Mouse (Mus musculus) small intestine, adult 2 months (tissue): ENCODE data around the gene Ism1. TPM values are rescaled to one million over a fixed set of nuclear protein-coding genes. Genes with fewer than 3 reads are reported as not detected.

Experiments
- H3K27ac ChIP-seq: fragments of 200-500 bp; 2 replicates; pipeline ENCODE4 v1.5.1; 2012; ENCODE audit warnings: low read depth, low read length, control low read depth, inconsistent platforms; ENCODE audit not compliant: insufficient read depth
- H3K27me3 ChIP-seq: fragments of 200-500 bp; 2 replicates; pipeline ENCODE4 v1.6.1; 2012; ENCODE audit warnings: mild to moderate bottlenecking, moderate library complexity, low read length, inconsistent platforms; ENCODE audit not compliant: control insufficient read depth, insufficient read depth
- H3K36me3 ChIP-seq: fragments of 200-500 bp; 2 replicates; pipeline ENCODE4 v1.6.1; 2012; ENCODE audit warnings: mild to moderate bottlenecking, low read length, control low read depth, inconsistent platforms; ENCODE audit not compliant: control insufficient read depth, insufficient read depth
- H3K4me1 ChIP-seq: fragments of 200-500 bp; 2 replicates; pipeline ENCODE4 v1.6.1; 2012; ENCODE audit warnings: low read length, inconsistent platforms, mixed read lengths; ENCODE audit not compliant: control insufficient read depth, insufficient read depth, insufficient read length
- H3K4me3 ChIP-seq: fragments of 200-500 bp; 2 replicates; pipeline ENCODE4 v1.5.1; 2012; ENCODE audit warnings: low read depth, mild to moderate bottlenecking, control low read depth, inconsistent platforms, low read length, moderate library complexity
- CTCF ChIP-seq: fragments of 200-500 bp; IDR thresholded peaks from 2 replicates; pipeline ENCODE4 v1.5.1; 2012; ENCODE audit warnings: low read depth, mild to moderate bottlenecking, control low read depth, inconsistent platforms, low read length, moderate library complexity, mixed read lengths; ENCODE audit not compliant: insufficient replicate concordance, insufficient read length; ENCODE audit errors: extremely low read depth
- POLR2A ChIP-seq: fragments of 200-500 bp; IDR thresholded peaks from 2 replicates; pipeline ENCODE4 v1.6.1; 2012; ENCODE audit warnings: low read depth, mild to moderate bottlenecking, control low read depth, inconsistent platforms, low read length, moderate library complexity
- WGBS: fragments of 180-500 bp; shearing (Covaris S2); methylation state at CpG from one replicate; pipeline ENCODE4 v1.1.7; 2018; 5-methylcytosine and 5-hydroxymethylcytosine counted together
- polyA plus RNA-seq: library from polyadenylated mRNA; depleted of rRNA; stranded (reverse); fragments of >200 nt; gene quantifications from 2 replicates; pipeline ENCODE4 v1.2.3, GENCODE M21; 2012

The Ism1 gene
- polyA plus RNA-seq, 1 experiment, result 0.35 TPM

DNA sequence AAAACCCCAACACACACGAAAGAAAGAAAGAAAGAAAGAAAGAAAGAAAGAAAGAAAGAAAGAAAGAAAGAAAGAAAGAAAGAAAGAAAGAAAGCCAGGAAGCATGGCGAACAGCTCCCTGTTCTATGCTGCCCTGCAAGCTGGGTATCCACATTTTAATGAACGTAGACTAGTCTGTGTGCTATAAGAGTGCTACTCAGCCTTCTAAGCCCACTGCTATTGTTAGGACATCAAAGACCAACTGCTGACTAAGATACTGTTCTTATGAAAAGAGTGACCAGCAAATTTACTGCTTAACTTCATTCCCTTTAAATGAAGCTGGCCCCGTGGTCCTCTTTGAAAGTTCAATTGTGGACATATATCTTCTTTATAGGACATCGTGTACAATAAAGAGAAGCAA, 16.7 kb downstream of the Ism1 start:
- Histone ChIP-seq H3K27ac (no peak overlapping the region), H3K27me3 (no peaks in the 10 kb centered on the region), H3K4me3 (no peak overlapping the region), H3K36me3 (no peaks in the 10 kb centered on the region), H3K4me1 (no peaks in the 10 kb centered on the region)
- TF ChIP-seq CTCF (no peak), POLR2A (no peak)
- WGBS, result 82% methylated on average over 5 of the region's 5 CpGs

DNA sequence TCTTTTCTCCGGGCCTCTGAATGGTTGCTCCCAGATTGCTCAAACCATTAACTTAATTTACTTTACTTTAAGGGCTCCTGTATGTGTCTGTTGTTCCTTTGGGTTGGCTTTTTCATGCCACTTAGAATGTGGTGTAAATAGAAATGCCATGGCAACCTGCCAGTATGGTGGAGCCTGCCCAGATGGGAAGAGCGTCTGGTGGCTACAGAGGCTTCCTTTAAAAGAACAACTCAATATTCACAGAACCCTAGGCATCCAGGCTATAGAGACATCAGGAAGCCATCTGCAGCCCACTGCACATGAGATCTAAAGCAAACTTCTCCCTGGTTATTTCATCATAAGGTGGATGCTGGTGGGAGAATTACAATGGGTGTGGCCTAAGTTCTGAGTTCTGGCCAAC, 18.6 kb downstream of the Ism1 start:
- H3K27me3 ChIP-seq, result no peaks in the 10 kb centered on the region
- TF ChIP-seq CTCF (no peak), POLR2A (no peak)
- H3K36me3 ChIP-seq, result no peaks in the 10 kb centered on the region
- no peak overlapping the region for H3K4me3 ChIP-seq
- H3K27ac ChIP-seq, result no peak overlapping the region
- no peaks in the 10 kb centered on the region for H3K4me1 ChIP-seq
- 63% methylated on average over 2 of the region's 2 CpGs for WGBS

DNA sequence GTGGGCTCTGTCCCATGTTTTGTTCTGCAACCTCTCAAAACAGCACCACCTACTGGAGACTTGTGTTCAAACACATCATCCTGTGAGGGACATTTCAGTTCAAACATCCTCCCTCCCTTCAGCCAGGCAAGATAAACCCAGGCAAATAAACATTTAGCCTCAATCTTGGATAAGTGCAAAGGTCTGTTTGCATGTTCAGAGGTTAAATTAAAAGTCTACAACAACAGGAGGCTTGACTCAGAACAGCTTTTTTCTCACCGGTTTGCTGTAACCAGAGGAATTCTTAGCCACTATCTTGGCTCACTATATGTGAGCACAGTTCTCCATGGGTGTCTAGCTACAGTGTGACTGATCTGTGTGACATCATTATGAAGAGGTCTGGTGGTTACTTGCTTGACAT, 22.6 kb downstream of the Ism1 start:
- Histone ChIP-seq H3K36me3 (no peaks in the 10 kb centered on the region), H3K4me3 (no peak overlapping the region), H3K27me3 (no peaks in the 10 kb centered on the region), H3K4me1 (no peaks in the 10 kb centered on the region), H3K27ac (no peak overlapping the region)
- 77% methylated on average over 1 of the region's 1 CpGs for WGBS
- TF ChIP-seq CTCF (no peak), POLR2A (no peak)

DNA sequence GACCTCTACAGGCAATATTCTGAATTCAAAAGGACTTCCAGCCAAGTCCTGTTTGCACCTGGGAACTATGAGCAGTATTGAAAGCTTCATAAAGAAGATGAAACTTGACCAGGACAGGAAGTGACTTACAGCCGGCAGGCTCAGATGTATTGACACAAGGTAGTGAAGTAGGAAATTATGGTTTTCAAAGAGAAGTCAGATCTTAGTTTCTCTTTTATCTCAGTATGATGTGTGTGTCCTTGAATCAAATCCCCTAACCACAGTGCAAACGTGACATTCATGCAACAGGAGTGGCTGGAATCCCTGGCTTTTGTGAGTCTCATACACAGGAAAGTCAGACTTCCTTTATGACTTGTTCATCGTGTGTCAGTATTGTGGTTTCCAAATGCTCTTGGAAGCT, 27.0 kb downstream of the Ism1 start:
- TF ChIP-seq POLR2A, result no peak
- TF ChIP-seq CTCF, result no peak
- Histone ChIP-seq H3K27ac (no peak overlapping the region), H3K27me3 (no peaks in the 10 kb centered on the region), H3K4me1 (no peaks in the 10 kb centered on the region), H3K36me3 (no peaks in the 10 kb centered on the region), H3K4me3 (no peak overlapping the region)
- WGBS, result 48% methylated on average over 3 of the region's 3 CpGs

DNA sequence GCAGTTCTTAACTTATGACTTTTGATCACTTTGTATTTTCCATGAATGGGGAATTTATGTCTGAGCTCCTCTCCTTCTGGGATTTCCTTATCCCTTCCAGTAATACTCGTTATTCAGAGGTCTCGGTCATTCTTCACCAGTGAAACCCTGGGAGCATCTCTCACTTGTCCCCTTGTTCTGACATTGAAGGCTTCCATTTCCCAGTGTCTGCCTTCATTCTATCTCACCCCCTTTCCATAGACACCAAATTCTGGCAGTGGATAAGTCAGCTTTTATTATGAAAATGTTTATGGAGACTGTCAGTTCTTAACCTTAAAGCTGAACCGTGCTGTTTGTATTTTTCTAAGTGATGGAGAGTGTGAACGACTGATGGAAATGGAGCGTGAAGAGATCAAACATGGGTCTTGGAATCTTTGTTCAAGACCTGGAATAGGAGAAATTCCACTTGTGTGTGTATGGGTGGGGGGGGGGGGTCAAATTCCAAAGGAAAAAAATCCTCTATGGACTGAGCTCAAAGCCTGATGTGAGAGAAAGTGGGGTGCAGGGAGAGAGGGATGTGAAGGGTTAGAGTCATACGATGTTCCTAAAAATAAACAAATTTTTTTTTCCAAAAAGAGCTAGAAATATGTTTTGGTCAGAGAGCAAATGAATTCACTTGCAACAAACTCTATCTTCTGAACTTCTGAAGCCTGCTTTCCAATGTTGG, 30.4 kb downstream of the Ism1 start:
- no peaks in the 10 kb centered on the region for H3K27me3 ChIP-seq
- no peak overlapping the region for H3K4me3 ChIP-seq
- no peaks in the 10 kb centered on the region for H3K36me3 ChIP-seq
- no peak overlapping the region for H3K27ac ChIP-seq
- 78% methylated on average over 6 of the region's 6 CpGs for WGBS
- no peaks in the 10 kb centered on the region for H3K4me1 ChIP-seq
- no peak for TF ChIP-seq POLR2A
- no peak for TF ChIP-seq CTCF

DNA sequence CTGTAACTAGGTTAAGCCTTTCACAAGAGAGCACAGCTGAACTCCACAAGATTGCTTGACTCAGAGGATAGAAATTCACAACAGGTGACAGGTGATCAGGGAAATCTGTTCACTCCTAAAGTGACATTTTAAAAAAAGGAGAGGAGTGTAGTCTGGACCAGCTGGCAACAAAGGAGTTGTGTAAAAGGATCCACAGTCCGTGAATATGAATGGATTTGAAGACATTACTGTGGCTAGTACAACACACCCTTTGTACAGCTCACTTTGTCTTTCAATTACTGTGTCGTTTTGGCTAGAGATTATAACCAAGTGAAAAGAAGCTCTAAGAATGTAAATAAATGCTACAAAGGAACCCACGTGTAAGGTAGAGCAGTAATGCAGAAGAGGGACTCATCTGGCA, 33.7 kb downstream of the Ism1 start:
- H3K27me3 ChIP-seq, result no peaks in the 10 kb centered on the region
- H3K36me3 ChIP-seq, result no peaks in the 10 kb centered on the region
- no peak for TF ChIP-seq POLR2A
- no peak for TF ChIP-seq CTCF
- WGBS, result 56% methylated on average over 3 of the region's 3 CpGs
- no peak overlapping the region for H3K4me3 ChIP-seq
- H3K27ac ChIP-seq, result no peak overlapping the region
- no peaks in the 10 kb centered on the region for H3K4me1 ChIP-seq

DNA sequence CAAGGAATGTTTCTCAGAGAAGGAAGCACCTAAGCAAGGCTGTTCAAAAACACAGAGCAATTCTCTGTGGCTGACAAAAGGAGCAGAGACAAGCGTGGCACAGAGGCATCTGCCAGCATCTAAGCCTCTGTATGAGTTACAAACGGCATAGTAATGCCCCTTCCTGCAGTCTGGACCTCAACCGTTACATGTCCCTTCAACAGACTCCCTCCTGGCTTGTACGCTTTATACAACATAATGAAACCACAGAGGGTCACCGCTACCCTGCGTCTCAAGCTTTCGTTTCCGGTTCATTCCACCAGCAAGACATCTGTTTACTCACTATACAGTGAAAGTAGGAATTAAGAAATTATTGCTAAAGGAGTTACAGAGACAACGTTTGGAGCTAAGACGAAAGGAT, 34.1 kb downstream of the Ism1 start:
- H3K36me3 ChIP-seq, result no peaks in the 10 kb centered on the region
- H3K4me1 ChIP-seq, result no peaks in the 10 kb centered on the region
- WGBS, result 84% methylated on average over 10 of the region's 10 CpGs

More for the DNA sequence above, 34.1 kb downstream of the Ism1 start:
- H3K27me3 ChIP-seq, result no peaks in the 10 kb centered on the region
- no peak overlapping the region for H3K4me3 ChIP-seq
- no peak overlapping the region for H3K27ac ChIP-seq
- TF ChIP-seq POLR2A (no peak), CTCF (no peak)
